Mouse (Mus musculus) mesoderm, embryonic 11.5 days (tissue): ENCODE measurements around the gene Tlk1.
"Not testable (repeated sequence)": the region's sequence is repeated elsewhere in the genome, so short reads cannot be mapped to it uniquely, and the experiment has no call there.

Source experiments
- DNase-seq: peaks from one replicate; pipeline ENCODE4 v3.0.0-alpha.2; 2012; ENCODE audit warnings: low read depth, low spot score

The Tlk1 gene

DNA sequence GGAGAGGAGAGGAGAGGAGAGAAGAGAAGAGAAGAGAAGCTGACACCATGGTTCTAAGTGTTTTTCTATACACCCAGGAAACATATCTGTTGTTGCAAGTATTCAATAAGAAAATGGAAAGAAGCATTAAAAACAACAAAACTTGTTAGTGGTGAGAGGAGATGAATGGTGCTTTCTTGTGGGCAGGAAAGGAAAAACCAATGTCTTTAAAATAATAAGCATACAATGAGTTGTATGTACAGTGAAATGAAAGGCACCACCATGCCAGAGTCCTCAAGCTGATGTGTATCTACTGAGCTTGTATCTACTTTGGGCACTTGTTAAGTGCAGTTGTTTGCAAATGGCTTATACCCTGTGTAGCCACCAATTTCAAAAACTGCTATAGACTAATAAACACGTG is 7.7 kb upstream of the Tlk1 start:
- DNase-seq, result no peak

DNA sequence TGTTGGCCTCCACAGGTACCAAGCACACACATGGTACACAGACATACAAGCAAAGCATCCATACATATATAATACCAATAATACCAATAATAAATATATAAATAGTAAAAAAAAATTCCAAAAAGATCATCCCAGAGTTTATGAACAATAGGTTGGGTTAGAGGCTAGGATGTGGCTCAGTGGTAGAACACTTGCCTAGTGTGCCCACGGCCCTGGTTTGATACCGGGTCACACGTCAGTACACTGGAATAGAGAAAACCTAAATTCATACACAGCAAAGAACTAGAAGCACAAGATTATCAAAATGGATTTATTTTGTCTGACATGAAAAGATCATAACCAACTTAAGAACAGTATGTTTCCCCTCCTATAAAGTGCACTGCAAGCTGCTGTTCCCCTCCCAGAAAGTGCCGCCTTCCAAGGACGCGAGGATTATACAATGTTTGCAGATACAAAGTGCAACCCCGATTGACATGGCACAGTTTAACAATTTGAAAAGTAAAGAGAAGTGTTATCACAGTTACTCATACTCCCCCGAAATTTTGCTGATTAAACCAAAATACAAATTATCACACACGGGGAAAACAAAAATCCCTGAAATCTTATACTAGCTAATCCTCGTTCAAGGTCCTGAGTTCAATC is 6.3 kb upstream of the Tlk1 start:
- no peak for DNase-seq

DNA sequence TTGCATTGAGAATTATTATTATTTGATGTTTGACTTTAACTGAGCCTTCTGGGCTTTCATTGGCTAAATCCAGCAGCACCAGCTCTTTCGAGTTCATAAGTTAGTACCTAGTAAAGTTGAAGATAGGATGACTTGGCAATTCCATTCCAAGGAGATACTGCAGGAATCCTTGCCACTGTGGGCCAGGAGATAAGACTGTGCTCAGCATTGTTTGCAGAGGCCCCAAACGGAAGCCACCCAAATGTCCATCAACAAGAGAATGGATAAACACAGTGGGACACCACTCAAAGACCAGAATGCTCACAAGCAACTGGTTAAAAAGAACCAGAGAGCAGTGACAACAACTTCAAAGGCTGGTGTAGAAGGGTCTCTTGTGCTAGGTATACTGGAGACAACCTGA is 5.2 kb upstream of the Tlk1 start:
- no peak for DNase-seq

- no peak for DNase-seq
These were observed 4.5 kb upstream of the Tlk1 start for GRCm38 (mm10) chr2:70829946-70830610.

DNA sequence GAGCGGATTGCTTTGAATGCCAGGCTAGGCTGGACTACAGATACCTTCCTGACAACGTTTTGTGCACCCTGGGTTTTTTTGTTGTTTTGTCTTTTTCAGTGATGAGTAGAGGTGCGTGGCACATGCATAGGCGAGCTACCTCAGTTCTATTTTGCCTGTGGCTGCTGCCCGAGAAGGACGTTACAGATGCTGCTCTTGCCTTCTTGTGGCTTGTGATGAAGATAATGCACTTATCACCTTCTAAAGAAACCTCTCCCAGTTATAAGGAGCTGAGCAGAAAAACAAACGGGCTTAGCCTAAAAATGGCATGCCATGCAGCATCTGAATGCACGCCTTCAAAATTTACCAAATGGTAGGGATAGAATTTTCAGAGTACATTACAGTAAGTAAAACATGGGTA is 2.3 kb upstream of the Tlk1 start:
- DNase-seq, result no peak

- no peak for DNase-seq
These were observed 1.1 kb upstream of the Tlk1 start for GRCm38 (mm10) chr2:70826436-70827230.

DNA sequence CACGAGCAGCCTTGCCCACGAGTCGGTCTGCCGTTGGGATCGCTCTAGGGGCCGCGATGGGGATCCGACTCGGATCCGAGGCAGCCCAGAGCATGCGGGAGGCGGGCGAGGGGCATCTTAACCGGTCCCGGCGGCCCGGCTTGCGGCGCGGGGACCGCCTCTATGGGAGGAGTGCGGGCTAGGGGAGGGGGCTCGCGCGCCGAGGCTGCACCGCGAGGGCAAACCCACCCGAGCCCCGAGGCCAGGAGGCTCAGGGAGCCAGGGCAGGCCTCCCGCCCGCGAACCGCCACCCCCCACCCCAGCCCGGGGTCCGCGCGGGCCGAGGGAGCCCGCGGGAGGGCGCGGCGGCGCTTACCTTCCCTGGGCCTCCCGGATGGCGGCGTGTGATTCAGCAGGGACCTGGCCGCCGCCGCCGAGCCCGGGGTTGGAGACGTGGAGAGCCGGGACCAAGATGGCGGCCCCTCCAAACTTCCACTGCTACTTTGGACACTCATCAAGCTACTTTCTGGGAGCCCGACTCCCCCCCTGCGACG is 624 bp downstream of the Tlk1 start:
- peak; percentile 72 for DNase-seq

- DNase-seq, result peak; percentile 53
These were observed 1.4 kb downstream of the Tlk1 start for GRCm38 (mm10) chr2:70823926-70824800.

GRCm38 (mm10) chr2:70823434-70823833 is 2.1 kb downstream of the Tlk1 start:
- DNase-seq, result no peak

DNA sequence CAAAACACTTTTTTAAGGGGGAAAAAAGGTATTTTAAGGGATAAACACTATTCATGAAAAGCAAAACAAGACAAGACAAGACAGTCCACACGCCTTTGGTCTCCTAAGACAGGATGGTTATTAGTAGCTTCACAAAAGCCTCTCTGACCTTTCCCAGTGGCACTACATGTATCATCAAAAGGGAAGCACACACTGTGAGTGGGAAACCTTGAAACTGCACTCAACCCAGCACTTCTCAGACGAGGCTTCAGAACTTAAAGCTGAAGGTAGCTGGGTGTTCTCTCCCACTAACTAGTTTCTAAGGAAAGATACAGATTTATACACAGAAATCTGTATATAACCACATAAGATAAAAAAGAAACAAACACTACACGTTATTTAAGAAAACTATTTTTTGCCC is 8.6 kb downstream of the Tlk1 start:
- DNase-seq, result no peak

GRCm38 (mm10) chr2:70816016-70816415 is 9.5 kb downstream of the Tlk1 start:
- no peak for DNase-seq

DNA sequence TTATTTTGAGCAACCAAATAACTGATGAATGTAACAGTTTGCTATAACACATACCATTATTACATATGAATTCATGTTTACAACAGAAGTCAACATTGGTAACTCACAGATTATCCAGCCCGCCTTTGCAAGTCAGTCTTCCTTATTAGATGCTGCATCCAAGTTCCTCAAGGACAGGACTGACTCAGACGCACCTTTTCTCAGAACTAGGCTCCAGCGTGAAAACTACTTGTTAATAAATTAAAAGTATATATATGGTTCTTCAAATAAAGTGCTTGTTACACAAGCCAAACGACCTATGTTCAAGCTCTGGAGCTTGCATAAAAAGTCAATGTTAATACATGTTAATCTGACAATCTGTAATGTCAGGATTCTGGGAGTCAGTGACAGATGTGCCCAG is 11.9 kb downstream of the Tlk1 start:
- DNase-seq, result no peak

DNA sequence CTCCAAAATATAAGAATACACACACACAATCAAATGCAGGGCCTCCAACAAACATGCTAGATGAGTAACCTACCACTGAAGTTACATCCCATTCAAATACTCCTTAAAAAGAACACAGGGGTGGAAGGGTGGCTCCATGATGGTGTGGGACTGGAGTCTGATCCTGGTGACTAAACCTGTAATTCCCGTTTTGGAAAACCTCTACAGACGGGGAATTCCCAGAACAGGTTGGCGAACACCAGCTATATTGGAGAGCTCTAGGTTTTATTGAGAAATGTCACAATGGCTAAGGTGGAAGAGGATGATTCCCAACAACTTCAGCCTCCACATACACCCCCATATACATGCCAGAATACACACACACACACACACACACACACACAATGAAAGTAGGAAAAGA is 14.1 kb downstream of the Tlk1 start:
- no peak for DNase-seq

- no peak for DNase-seq
These were observed 15.6 kb downstream of the Tlk1 start for GRCm38 (mm10) chr2:70809921-70810320.

DNA sequence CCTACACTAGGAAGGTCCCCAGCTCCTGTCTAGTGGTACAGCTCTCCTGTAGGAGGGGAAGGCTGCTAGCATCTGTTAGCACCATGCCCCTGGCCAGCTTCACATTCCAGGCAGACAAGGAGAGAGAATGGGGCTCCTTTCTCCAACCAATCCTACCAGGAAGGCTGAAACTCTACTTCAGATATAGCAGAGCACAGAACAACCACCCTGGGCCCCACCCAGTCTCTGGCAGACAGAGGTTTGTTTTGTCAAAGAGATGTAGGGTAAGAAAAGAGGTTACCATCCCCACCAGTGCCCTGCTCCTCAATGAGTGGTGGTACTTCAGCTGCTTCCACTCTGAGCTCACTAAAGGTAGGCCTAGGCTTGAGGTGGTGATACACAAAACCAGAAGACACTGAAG is 16.8 kb downstream of the Tlk1 start:
- no peak for DNase-seq

GRCm38 (mm10) chr2:70807678-70808077 is 17.9 kb downstream of the Tlk1 start:
- not testable (repeated sequence) for DNase-seq

GRCm38 (mm10) chr2:70806020-70806419 is 19.5 kb downstream of the Tlk1 start:
- no peak for DNase-seq

- DNase-seq, result not testable (repeated sequence)
These were observed 21.8 kb downstream of the Tlk1 start for GRCm38 (mm10) chr2:70803696-70804095.

DNA sequence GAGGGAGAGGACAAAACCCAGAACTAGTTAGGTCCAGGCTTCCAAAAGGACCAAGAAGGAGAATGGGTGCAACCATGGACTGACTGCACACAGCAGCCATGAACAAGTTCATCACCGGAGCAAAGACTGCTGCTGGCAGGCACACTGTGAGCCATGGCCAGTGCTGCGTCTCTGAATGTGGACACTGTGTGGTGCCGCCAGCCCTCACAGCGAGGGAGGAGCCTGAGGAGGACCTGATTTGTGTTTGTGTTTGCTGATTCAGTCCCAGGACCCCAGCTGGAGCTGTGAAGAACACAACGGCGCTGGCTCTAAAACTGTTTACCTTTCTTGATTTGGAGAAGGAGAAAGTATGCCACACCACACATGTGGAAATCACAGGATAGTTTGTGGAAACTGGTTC is 22.9 kb downstream of the Tlk1 start:
- no peak for DNase-seq

- no peak for DNase-seq
These were observed 24.0 kb downstream of the Tlk1 start for GRCm38 (mm10) chr2:70801543-70801942.

DNA sequence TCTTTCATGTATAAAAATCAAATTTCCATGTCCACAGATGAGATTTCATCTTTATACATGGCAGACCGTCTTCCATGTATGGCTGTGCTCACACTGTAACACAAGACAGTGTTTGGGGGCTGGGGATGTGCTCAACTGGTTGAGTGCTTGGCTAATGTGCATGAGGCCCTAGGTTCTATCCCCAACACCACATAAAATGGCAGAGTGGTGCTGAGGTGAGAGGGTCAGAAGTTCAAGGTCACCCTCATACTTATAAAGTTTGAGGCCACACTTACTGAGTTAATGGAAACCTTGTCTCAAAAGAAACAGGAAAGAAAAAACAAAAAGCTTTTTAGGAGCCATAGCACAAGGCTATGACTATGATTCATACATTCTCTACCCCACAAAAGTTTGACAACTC is 25.1 kb downstream of the Tlk1 start:
- no peak for DNase-seq

DNA sequence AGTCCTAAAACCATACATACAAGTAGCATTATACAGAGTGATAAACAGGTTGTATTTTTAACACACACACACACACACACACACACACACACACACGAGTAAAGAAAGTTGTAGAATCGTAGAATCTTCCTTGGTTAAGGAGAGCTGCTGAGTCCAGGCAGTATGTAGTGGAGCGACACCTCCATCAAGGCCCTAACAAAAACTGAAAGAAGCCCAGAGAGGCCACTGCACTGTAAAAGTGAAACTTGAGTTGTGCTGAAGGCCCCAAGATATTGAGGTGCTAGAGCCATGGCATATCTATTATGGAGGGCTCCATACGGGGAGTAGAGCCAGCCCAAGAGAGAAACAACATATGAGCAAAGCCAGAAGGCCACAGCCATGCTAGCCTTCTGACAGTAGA is 32.3 kb downstream of the Tlk1 start:
- no peak for DNase-seq
